Mouse (Mus musculus): ENCODE measurements around the gene Mef2c. TPM values are rescaled to one million over a fixed set of nuclear protein-coding genes. Genes with fewer than 3 reads are reported as not detected.

Gene Mef2c
- total RNA-seq, 2 experiments from 2014 or later: 88.2 to 97.3 TPM

GRCm38 (mm10) chr13:83567681-83568080 lies 63.8 kb downstream of the Mef2c start:
- ATAC-seq (replicated peaks; ENCODE audit: poor library complexity, severe bottlenecking): no peak

- ATAC-seq (replicated peaks; ENCODE audit: poor library complexity, severe bottlenecking): no peak
Observed at GRCm38 (mm10) chr13:83568759-83569256, 65.0 kb downstream of the Mef2c start.

- peak; percentile 94 for ATAC-seq (replicated peaks; ENCODE audit: poor library complexity, severe bottlenecking)
Observed at GRCm38 (mm10) chr13:83571973-83572447, 68.2 kb downstream of the Mef2c start.

- ATAC-seq (replicated peaks; ENCODE audit: poor library complexity, severe bottlenecking): no peak
Observed at GRCm38 (mm10) chr13:83572469-83572868, 68.6 kb downstream of the Mef2c start.

GRCm38 (mm10) chr13:83573327-83573726 lies 69.5 kb downstream of the Mef2c start:
- ATAC-seq (replicated peaks; ENCODE audit: poor library complexity, severe bottlenecking): no peak

GRCm38 (mm10) chr13:83573855-83574583 lies 70.2 kb downstream of the Mef2c start:
- ATAC-seq (replicated peaks; ENCODE audit: poor library complexity, severe bottlenecking): peak; percentile 10

GRCm38 (mm10) chr13:83574866-83575265 lies 71.0 kb downstream of the Mef2c start:
- ATAC-seq (replicated peaks; ENCODE audit: poor library complexity, severe bottlenecking): no peak

GRCm38 (mm10) chr13:83579410-83579809 lies 75.6 kb downstream of the Mef2c start:
- ATAC-seq (replicated peaks; ENCODE audit: poor library complexity, severe bottlenecking): no peak

GRCm38 (mm10) chr13:83580856-83581255 lies 77.0 kb downstream of the Mef2c start:
- no peak for ATAC-seq (replicated peaks; ENCODE audit: poor library complexity, severe bottlenecking)

- ATAC-seq (replicated peaks; ENCODE audit: poor library complexity, severe bottlenecking): no peak
Observed at GRCm38 (mm10) chr13:83582564-83582963, 78.7 kb downstream of the Mef2c start.

- ATAC-seq (replicated peaks; ENCODE audit: poor library complexity, severe bottlenecking): peak; percentile 9; the same call in 1 of the 2 replicates
Observed at GRCm38 (mm10) chr13:83583881-83584280, 80.0 kb downstream of the Mef2c start.

- peak; percentile 97 for ATAC-seq (replicated peaks; ENCODE audit: poor library complexity, severe bottlenecking)
Observed at GRCm38 (mm10) chr13:83585359-83585758, 81.5 kb downstream of the Mef2c start.

- no peak for ATAC-seq (replicated peaks; ENCODE audit: poor library complexity, severe bottlenecking)
Observed at GRCm38 (mm10) chr13:83588186-83588585, 84.4 kb downstream of the Mef2c start.

GRCm38 (mm10) chr13:83590886-83591285 lies 87.1 kb downstream of the Mef2c start:
- no peak for ATAC-seq (replicated peaks; ENCODE audit: poor library complexity, severe bottlenecking)

GRCm38 (mm10) chr13:83595429-83595828 lies 91.6 kb downstream of the Mef2c start:
- no peak for ATAC-seq (replicated peaks; ENCODE audit: poor library complexity, severe bottlenecking)

GRCm38 (mm10) chr13:83596989-83597738 lies 93.3 kb downstream of the Mef2c start:
- ATAC-seq (replicated peaks; ENCODE audit: poor library complexity, severe bottlenecking): peak; percentile 40

GRCm38 (mm10) chr13:83597739-83598210 lies 93.9 kb downstream of the Mef2c start:
- ATAC-seq (replicated peaks; ENCODE audit: poor library complexity, severe bottlenecking): no peak

- ATAC-seq (replicated peaks; ENCODE audit: poor library complexity, severe bottlenecking): no peak
Observed at GRCm38 (mm10) chr13:83600301-83600700, 96.5 kb downstream of the Mef2c start.

GRCm38 (mm10) chr13:83601741-83602140 lies 97.9 kb downstream of the Mef2c start:
- ATAC-seq (replicated peaks; ENCODE audit: poor library complexity, severe bottlenecking): peak; percentile 60

GRCm38 (mm10) chr13:83603373-83604265 lies 99.8 kb downstream of the Mef2c start:
- no peak for ATAC-seq (replicated peaks; ENCODE audit: poor library complexity, severe bottlenecking)

Data from granulocyte monocyte progenitor cell, adult 5-6 weeks (primary cell).